Mouse (Mus musculus): ENCODE data around the gene Src.

Src gene

DNA sequence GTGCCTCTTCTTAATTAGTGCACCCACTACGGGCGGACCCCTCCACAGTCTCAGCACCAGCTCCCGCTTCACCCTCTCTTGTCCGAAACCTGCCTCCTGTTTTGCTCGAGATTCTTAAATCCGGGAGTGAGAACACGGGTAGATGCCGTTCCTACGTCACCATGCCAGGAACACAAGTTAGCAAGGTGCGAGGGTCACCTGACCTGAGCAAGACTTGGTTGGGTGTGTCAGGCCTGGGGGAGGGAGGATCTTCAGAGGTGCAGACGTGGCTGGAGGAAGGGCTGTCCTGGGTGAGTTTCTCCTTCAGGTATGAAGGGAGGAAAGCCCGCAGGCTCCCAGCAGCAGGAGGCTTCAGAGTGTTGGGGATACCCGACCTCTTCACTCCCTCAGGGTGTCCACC lies at the start of gene Src:
Gene Src (plus strand): TSS at position 239 of the 400 bp plus-strand sequence.
- CTCF ChIA-PET = interaction anchor here in 3 of 4 experiments (0.5 to 5.0 kb wide), 3 partner anchors 31 to 320 kb away, joined by 3 to 19 read pairs (median 3); no protein-coding TSS in a partner anchor
- POLR2A ChIA-PET = interaction anchor here in 3 of 4 experiments (1.0 to 53.2 kb wide), 36 partner anchors 3 to 151 kb away, joined by 3 to 1391 read pairs (median 7); partner anchors contain the start of genes Ghrh (in 1 of the 3) and Src (in 1 of the 3)

DNA sequence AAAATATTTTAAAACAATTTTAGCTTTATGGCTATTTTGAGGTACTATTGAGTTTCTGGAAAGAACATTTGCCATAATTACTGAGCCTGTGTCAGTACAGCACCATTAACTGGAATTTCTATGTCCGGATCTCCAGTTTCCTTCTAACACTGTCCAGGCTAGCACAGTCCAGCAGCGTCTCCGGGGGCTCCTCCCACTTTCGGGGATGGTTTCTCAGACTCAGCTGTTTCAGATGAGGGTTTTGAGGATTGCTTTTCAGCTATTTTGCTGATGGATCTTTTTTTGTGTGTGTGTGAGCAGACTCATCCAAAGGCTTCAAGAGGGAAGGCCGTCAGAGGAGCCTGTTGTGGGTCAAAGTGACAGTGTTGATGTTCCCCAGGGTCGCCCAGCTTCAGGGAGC lies 46.5 kb upstream of the Src start:
- ChIA-PET POLR2A (interaction anchor here in 3 of 4 experiments (1.2 to 53.2 kb wide), 15 partner anchors 9 to 96 kb away, joined by 3 to 1391 read pairs (median 12); partner anchors contain the start of gene Src (in 1 of the 3)), CTCF (interaction anchor here in 2 of 4 experiments (1.2 to 1.7 kb wide), 3 partner anchors 86 to 96 kb away, joined by 3 to 5 read pairs (median 3); no protein-coding TSS in a partner anchor)

DNA sequence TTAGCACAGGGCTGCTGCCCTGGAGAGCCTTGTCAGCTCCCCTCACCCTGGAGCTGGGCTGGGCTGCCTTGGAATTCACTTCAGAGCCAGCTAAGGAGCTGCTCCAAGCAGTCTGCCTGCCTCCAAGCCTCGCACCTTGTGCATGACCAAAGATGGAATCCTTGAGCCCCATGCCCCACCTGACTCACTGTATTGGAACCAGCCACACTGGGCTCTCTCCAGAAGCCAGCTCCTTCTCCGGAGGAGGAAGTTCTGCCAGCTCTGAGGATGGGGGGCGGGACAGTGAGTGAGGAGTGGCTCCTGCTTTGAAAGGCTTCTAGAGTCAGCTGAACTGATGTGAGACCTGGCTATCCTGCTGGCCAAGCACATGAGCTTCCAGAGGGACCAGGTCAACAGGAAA lies 44.6 kb upstream of the Src start:
- POLR2A ChIA-PET = interaction anchor here (0.7 to 53.2 kb wide), 43 partner anchors 9 to 1061 kb away, joined by 3 to 1391 read pairs (median 5); partner anchors contain the start of genes Rbl1 (in 3 of the 4), Src (in 2 of the 4), Cnbd2 (in 1 of the 4) and Ghrh (in 1 of the 4)

DNA sequence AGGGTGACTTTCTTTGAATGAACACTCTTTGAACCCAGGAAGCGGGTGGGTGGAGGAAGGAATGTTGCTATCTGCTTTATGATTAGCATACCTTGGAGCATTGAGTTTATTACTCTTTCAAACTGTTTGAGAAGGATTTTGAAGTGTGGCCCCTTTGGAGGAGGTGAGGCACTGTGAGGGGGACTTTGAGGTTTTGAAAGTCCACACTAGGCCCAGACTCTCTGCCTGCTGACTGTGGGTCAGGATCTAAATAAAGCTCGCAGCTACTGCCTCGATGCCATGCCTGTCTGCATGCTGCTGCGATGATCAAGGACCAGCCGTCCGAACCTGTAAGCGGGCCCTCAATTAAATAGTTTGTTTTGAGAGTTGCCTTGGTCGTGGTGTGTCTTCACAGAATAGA lies 43.2 kb upstream of the Src start:
- ChIA-PET POLR2A (interaction anchor here in 3 of 4 experiments (0.6 to 53.2 kb wide), 37 partner anchors 8 to 804 kb away, joined by 3 to 1391 read pairs (median 6); partner anchors contain the start of genes Src (in 3 of the 3), Manbal (in 2 of the 3), Ghrh (in 1 of the 3) and Rbl1 (in 1 of the 3)), CTCF (interaction anchor here in 2 of 4 experiments (0.6 to 1.2 kb wide), 2 partner anchors 16 to 112 kb away, joined by 3 read pairs; no protein-coding TSS in a partner anchor)

More for the DNA sequence above, 44.6 kb upstream of the Src start:
- CTCF ChIA-PET = interaction anchor here in 3 of 4 experiments (0.9 to 1.9 kb wide), 5 partner anchors 26 to 84 kb away, joined by 3 to 6 read pairs (median 5); partner anchors contain the start of gene Ghrh (in 1 of the 3)

DNA sequence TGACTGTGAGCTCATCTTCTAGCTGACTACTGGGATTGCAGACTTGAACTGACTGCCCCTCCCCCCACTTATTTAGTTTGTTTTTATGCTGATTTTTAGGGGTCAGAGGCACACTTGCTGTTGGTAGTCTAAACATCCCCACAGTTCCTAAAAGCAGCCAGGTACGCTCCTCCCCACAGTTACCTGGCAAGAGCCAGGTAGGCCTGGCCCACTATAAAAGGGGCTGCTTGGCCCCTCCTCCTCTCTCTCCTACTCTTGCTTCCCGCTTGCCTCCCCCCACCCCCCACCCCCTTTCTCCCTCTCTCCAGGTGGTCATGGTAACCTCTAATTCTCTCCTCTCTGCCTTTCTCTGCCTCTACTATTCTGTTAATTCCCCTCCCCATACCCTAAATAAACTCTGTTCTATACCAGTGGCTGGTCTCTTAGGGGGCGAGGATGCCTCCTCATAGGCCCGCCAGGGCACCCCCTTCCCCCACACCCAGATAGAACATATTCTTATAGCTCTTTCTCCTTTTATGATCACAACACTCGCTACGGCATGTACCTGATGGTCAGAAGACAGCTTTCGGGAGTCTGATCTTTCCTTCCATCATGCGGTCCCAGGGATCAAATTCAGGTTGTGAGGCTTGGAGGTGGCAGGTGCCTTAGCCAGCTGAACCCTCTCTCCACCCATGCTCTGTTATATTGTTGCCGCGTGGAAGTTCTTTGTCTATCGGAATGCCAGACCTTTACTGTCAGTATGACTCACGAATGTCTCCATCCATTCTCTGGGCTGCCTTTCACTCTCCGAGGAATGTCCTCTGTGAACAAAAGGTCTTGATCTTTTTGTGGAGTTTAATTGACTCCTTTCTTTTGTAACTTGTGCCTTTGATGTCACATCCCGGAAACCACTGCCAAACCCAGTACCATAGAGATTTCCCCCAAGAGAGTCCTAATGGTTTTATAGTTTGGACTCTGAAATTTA lies 42.2 kb upstream of the Src start:
- ChIA-PET CTCF (interaction anchor here (0.7 to 3.4 kb wide), 7 partner anchors 11 to 82 kb away, joined by 3 to 15 read pairs (median 3); no protein-coding TSS in a partner anchor), POLR2A (interaction anchor here (0.6 to 53.2 kb wide), 72 partner anchors 7 to 1479 kb away, joined by 3 to 1391 read pairs (median 5); partner anchors contain the start of genes Src (in 3 of the 4), Manbal (in 2 of the 4), Ghrh (in 1 of the 4) and Rbl1 (in 1 of the 4))

DNA sequence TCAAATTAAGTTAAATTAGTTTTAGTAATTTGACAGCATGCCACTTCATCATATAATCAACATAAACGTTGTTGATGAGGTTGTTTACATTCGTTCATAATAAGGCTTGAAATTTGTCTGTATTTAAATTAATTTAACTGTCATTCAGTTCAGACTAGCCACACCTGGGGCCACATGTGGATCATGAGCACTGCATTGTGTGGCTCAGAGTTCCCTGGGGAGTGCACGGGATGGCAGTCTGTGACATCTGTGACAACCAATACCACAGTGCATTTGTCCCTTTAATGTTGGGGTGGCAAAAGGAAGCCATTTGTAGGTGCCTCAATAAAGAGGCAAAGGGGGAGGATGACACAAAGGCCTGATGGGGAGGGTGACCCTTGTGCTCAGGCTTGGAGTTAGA lies 41.2 kb upstream of the Src start:
- ChIA-PET POLR2A (interaction anchor here (0.6 to 53.2 kb wide), 42 partner anchors 6 to 293 kb away, joined by 3 to 1391 read pairs (median 6); partner anchors contain the start of genes Src (in 3 of the 4) and Manbal (in 1 of the 4)), CTCF (interaction anchor here in 3 of 4 experiments (1.2 to 3.4 kb wide), 3 partner anchors 80 to 81 kb away, joined by 3 to 15 read pairs (median 3); no protein-coding TSS in a partner anchor)

DNA sequence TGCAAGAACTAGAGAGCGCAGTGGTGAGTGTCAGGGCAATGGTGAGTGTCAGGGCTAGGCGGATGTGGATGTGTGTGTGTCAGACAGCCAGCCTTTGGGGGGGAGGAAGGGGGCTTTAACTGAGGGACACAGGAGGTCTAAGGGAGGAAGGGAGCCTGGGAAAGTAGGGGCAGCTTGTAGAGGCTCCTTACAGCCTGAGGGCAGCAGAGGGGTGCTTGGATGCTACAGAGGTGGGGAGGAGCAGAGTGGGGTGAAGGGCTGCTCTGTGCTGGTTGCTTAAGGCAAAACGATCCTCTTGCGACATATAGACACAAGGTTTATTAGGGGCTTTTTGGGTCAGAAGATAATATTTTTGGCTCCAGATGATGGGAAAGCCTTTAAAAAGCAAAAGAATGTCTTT lies 33.4 kb upstream of the Src start:
- ChIA-PET POLR2A (interaction anchor here in 3 of 4 experiments (0.8 to 53.2 kb wide), 6 partner anchors 8 to 37 kb away, joined by 3 to 1391 read pairs (median 21); partner anchors contain the start of genes Manbal (in 1 of the 3) and Src (in 1 of the 3)), CTCF (interaction anchor here in 1 of 4 experiments (1.0 kb wide), 1 partner anchor 41 kb away, joined by 3 read pairs; no protein-coding TSS in a partner anchor)

DNA sequence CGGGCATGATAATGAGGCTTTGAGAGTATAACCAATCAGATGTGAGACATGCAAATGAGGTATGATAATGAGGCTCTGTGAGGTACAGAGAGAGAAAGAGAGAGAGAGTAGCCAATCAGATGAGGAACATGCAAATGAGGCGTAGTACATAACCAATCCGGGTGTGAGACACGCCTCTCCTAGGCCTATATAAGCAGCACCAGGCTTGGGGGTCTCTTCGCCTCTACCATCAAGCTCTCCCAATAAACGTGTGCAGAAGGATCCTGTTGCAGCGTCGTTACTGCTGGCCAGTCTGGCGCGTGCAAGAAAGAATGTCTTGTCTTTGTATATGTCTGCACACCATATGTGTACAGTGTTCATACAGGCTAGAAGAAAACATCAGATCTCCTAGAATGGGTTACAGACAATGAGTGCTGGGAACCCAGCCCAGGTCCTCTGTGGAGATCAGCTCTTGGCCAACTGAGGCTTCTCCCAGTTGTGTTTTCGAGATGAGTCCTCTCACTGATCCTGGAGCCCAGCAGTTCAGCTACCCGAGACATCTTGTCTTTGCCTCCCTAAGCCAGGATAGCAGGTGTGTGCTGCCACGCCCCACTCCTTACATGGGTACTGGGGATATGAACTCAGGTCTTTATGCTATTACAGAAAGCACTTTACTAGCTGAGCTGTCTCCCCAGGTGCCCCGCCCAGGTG lies 29.2 kb upstream of the Src start:
- ChIA-PET CTCF (interaction anchor here (0.6 to 1.6 kb wide), 9 partner anchors 9 to 83 kb away, joined by 3 to 5 read pairs (median 3); no protein-coding TSS in a partner anchor), POLR2A (interaction anchor here in 3 of 4 experiments (0.6 to 53.2 kb wide), 36 partner anchors 8 to 352 kb away, joined by 3 to 1391 read pairs (median 4); partner anchors contain the start of genes Src (in 2 of the 3) and Manbal (in 1 of the 3))

DNA sequence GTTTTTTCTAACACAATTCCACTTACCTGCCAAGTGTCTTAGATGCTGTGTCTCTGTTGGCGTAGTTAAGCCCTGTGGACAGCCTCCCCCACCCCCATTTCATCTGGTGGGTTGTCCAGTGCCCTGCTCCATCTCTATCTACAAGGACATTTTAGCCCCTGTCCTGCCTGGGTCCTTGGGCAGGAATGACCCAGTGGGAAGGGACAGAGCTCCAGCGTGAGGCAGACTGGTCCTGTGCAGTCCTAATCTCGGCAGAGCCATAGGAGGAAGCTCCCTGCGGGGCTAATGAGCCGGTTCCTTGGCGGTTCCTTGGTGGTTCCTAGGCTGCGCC lies 28.7 kb upstream of the Src start:
- ChIA-PET POLR2A (interaction anchor here in 3 of 4 experiments (0.6 to 53.2 kb wide), 37 partner anchors 8 to 770 kb away, joined by 3 to 1391 read pairs (median 4); partner anchors contain the start of genes Src (in 2 of the 3) and Manbal (in 1 of the 3)), CTCF (interaction anchor here in 2 of 4 experiments (0.7 to 1.6 kb wide), 4 partner anchors 9 to 83 kb away, joined by 3 to 5 read pairs (median 3); no protein-coding TSS in a partner anchor)

DNA sequence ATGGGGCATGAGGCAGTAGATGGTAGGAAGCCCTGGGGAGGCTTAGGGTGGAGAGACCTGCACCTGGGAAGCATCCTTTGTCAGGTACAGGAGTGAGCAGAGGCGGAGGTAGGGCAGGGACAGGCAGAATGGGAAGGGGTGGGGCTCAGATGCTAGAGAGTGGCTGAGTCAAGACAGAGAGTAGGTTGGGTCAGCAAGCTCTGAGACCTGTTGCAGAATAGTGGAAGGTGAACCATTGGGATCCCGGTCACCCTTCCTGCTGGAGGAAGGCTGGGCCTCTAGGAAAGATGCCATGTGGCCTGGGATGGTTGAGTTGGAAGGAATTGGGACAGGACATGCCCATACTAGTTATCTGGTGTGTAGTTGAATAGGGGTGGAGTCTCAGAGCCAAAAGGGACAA lies 25.9 kb upstream of the Src start:
- POLR2A ChIA-PET = interaction anchor here (0.5 to 53.2 kb wide), 46 partner anchors 7 to 505 kb away, joined by 3 to 1391 read pairs (median 5); partner anchors contain the start of genes Src (in 3 of the 4) and Manbal (in 1 of the 4)
- CTCF ChIA-PET = interaction anchor here (0.6 to 4.2 kb wide), 8 partner anchors 8 to 66 kb away, joined by 3 to 13 read pairs (median 4); no protein-coding TSS in a partner anchor

DNA sequence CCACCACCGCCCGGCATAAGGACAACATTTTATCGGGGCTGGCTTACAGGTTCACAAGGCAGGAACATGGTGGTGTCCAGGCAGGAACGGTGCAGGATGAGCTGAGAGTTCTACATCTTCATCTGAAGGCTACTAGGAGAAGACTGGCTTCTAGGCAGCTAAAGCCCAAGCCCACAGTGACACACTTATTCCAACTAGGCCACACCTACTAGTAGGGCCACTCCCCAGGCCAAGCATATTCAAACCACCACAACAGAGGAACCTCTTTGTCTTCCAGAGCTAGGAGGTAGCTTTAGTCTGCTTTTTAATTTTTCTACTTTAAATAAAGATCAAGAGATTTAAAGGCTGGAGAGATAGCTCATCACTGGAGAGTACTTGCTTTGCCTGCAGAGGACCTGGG lies 24.7 kb upstream of the Src start:
- ChIA-PET CTCF (interaction anchor here in 3 of 4 experiments (0.7 to 4.2 kb wide), 5 partner anchors 12 to 64 kb away, joined by 3 to 13 read pairs (median 4); no protein-coding TSS in a partner anchor), POLR2A (interaction anchor here in 3 of 4 experiments (0.6 to 53.2 kb wide), 30 partner anchors 8 to 1470 kb away, joined by 3 to 1391 read pairs (median 9); partner anchors contain the start of genes Src (in 2 of the 3) and Manbal (in 1 of the 3))

DNA sequence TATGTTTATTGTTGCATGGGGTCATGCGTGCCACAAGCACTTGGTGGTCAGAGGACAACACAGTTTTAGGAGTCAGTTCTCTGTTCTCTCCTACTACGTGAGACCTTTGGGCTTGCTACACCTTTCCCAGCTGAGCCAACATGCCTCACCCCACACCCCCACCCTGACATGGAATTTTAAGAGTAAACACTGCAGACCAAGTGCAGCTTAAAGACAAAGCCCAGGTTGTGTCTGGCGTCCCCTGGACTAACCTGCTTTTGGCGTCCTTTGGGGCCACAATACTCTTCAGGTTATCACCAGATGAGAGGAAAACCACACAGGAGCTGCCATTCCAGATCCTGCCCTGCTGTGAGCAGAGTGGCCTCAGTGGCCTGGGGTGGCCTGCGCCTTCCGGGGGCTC lies 23.4 kb upstream of the Src start:
- ChIA-PET CTCF (interaction anchor here in 3 of 4 experiments (0.7 to 4.2 kb wide), 3 partner anchors 63 to 880 kb away, joined by 3 to 13 read pairs (median 6); no protein-coding TSS in a partner anchor), POLR2A (interaction anchor here in 3 of 4 experiments (0.7 to 53.2 kb wide), 21 partner anchors 7 to 171 kb away, joined by 3 to 1391 read pairs (median 4); partner anchors contain the start of genes Src (in 2 of the 3) and Manbal (in 1 of the 3))

DNA sequence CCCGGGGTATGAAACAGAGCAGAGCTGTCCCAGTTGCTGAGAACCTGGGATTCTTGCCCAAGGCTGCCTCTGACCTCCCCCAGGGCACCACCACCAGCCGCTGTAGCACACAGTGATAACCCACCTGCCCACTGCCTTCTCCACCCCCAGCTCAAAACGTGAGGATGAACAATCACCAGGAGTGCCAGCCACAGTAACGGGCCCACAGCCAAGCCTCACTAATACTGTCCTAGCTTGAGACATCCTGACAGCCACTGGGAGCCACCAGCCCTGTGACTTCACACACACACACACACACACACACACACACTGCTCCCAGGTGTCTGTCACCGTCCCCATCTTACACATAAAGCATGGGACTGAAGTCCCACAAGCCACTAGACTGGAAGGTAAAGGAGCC lies 22.9 kb upstream of the Src start:
- CTCF ChIA-PET = interaction anchor here in 3 of 4 experiments (0.7 to 4.2 kb wide), 3 partner anchors 62 to 879 kb away, joined by 3 to 13 read pairs (median 6); no protein-coding TSS in a partner anchor

DNA sequence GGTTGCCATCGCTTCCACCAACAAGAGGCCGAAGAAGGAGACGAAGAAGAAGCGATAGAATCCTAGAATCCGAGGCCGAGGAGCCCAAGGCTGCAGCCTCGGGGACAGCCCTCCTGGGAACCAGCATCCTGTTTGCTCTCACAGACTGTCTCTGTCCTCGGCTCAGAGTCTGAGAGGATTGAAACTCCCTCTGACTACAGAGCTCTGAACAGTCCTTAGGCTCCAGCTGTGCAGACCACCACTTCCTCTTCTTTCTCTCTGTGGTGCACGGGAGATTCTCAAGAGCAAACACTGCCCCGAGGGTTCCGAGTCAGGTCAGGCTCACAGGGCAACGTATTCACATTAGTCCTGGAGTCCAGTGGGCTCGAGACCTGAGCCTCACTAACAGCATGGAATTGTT lies 22.3 kb upstream of the Src start:
- ChIA-PET CTCF (interaction anchor here in 1 of 4 experiments (1.6 kb wide), 1 partner anchor 62 kb away, joined by 6 read pairs; no protein-coding TSS in a partner anchor), POLR2A (interaction anchor here in 3 of 4 experiments (0.6 to 53.2 kb wide), 11 partner anchors 8 to 44 kb away, joined by 3 to 1391 read pairs (median 37); partner anchors contain the start of genes Src (in 3 of the 3) and Manbal (in 1 of the 3))

More for the DNA sequence above, 22.9 kb upstream of the Src start:
- POLR2A ChIA-PET = interaction anchor here in 3 of 4 experiments (0.6 to 53.2 kb wide), 24 partner anchors 7 to 65 kb away, joined by 3 to 1391 read pairs (median 4); partner anchors contain the start of genes Src (in 3 of the 3) and Manbal (in 1 of the 3)

DNA sequence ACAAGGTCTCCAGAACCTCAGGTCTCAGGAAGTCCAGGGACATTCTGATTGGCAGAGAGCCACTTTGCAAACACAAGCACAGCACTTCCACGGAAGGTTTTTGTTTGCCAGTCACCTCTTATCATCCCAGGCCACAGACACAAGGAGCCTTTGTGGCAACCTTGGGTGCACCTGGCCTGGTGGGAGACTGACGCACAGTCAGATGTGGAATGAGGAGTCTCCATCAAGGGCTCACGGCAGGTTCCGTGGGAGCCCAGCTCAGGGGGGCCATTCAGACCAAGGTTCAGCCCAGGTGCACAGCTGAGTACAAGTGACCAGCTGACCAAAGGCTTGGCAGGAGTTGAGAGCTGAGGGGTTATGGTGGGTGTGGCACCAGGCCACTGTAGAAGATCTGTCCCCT lies 20.9 kb upstream of the Src start:
- CTCF ChIA-PET = interaction anchor here in 3 of 4 experiments (0.7 to 2.0 kb wide), 3 partner anchors 60 to 81 kb away, joined by 3 to 11 read pairs (median 5); no protein-coding TSS in a partner anchor
- POLR2A ChIA-PET = interaction anchor here (0.6 to 53.2 kb wide), 11 partner anchors 9 to 64 kb away, joined by 3 to 1391 read pairs (median 22); partner anchors contain the start of genes Src (in 2 of the 4) and Manbal (in 1 of the 4)

DNA sequence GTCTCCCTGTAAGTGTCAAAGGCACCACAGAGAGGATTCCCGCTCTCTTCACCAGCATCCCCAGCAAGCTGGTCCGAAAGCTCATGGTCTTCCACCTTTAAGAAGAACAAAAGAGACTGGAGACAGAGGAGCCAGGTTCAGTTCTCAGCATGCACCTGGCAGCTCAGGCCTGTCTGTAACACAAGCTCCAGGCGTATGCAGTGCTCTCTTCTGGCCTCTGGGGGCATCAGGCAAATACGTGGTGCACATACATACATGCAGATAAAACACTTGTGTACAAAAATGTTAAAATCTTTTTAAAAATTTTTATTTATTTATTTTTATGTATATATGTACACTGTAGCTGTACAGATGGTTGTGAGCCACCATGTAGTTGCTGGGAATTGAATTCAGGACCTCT lies 19.7 kb upstream of the Src start:
- CTCF ChIA-PET = interaction anchor here in 3 of 4 experiments (0.5 to 2.3 kb wide), 10 partner anchors 9 to 78 kb away, joined by 3 to 11 read pairs (median 4); no protein-coding TSS in a partner anchor
- POLR2A ChIA-PET = interaction anchor here in 3 of 4 experiments (0.6 to 53.2 kb wide), 16 partner anchors 10 to 227 kb away, joined by 3 to 1391 read pairs (median 4); partner anchors contain the start of genes Src (in 2 of the 3), Manbal (in 1 of the 3) and Rbl1 (in 1 of the 3)

All from embryonic stem cell, embryonic (primary cell).